Mouse (Mus musculus) liver, adult 2 months (tissue): ENCODE measurements around the gene Insrr.

ENCODE experiments used
- CTCF ChIP-seq: fragments of 200-500 bp; IDR thresholded peaks from 2 replicates; pipeline ENCODE4 v1.5.1; 2011; ENCODE audit warnings: low read depth, low read length, control low read depth
- POLR2A ChIP-seq: fragments of 200-500 bp; IDR thresholded peaks from 2 replicates; pipeline ENCODE4 v1.6.1; 2011; ENCODE audit warnings: low read length, control low read depth; ENCODE audit not compliant: insufficient read depth; ENCODE audit errors: extremely low read depth

- no peak for TF ChIP-seq CTCF
- TF ChIP-seq POLR2A: no peak
Observed at GRCm38 (mm10) chr3:87829025-87829424, 32.3 kb downstream of the Insrr start.
